Mouse (Mus musculus) lung, postnatal 14 days (tissue): ENCODE data around the gene Slc9a3.
A peak's percentile ranks its signal among the peaks of the same experiment; 100 is the strongest.

Source experiments
- DNase-seq: peaks from one replicate; pipeline ENCODE4 v3.0.0; 2021

Slc9a3 gene

DNA sequence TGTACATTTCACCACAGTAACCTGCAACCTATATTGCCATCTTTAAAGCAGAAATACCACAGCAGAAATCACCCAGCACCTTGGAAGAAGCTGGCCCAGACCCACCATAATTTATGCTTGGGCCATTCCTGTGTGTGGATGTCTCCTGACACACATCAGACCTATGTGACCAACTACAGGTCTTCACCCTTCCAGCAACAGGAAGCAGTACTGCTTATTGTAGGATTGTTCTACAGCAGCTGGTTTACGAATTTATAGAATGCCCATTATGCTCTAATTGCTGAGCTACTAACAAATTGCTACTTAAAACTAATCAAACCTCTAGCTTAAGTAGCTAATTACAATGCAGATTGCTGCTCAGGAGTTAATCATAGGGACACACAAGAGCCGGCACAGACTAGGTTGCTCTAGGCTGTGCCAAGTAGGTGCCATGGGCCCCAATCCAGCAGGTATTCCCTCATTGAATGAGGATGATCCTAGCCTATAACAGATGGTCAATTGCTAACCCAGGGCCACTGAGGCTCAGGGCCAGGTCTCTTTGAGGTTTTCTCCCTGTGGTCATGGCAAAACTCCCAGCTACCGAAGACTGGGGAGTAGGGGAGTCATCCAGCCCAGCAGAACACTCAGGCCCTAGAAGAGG, 24.8 kb downstream of the Slc9a3 start:
- DNase-seq: no peak

GRCm38 (mm10) chr13:74147327-74147726, 26.1 kb downstream of the Slc9a3 start:
- DNase-seq: no peak

- peak; percentile 47 for DNase-seq
Measured at GRCm38 (mm10) chr13:74166348-74167056, 45.2 kb downstream of the Slc9a3 start.

DNA sequence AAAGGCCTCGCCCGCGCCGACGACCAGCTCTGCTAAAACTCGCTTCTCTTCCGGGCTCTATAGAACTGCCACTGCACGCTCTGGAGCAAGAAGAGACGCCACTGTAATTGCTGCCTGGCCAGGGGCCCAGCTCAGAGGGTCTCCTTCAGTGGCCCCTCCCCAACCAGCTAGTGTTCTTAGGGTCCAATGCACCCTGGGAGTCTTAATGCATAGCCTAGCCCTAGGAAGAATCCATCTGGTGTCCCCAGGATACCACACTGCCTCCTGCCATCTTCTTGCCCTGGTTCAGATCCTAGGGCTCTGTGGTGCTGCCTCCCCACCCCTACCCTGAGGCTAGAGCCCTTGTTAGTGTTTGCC, 45.8 kb downstream of the Slc9a3 start:
- DNase-seq: no peak

DNA sequence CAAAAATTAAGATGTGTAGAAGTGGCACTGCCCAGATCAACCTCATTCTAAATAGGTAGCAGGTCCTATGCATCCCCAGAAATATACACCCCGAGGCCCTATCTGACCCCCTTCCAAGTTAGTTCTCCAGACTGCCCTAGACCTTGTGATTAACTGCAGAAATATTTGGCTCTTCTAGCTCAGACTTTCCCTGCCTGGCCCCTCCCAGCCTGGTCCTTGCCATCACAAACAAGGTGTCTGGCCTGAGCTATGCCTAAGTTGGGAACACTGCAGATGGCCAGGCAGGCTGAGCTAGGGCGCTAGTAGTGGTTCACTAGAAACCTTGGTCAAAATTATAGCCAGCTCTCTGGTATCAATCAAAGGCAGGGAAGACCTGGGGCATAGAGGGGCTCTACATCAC, 46.2 kb downstream of the Slc9a3 start:
- peak; percentile 2 for DNase-seq

GRCm38 (mm10) chr13:74169446-74170164, 48.3 kb downstream of the Slc9a3 start:
- DNase-seq: no peak

GRCm38 (mm10) chr13:74172036-74172435, 50.8 kb downstream of the Slc9a3 start:
- no peak for DNase-seq

DNA sequence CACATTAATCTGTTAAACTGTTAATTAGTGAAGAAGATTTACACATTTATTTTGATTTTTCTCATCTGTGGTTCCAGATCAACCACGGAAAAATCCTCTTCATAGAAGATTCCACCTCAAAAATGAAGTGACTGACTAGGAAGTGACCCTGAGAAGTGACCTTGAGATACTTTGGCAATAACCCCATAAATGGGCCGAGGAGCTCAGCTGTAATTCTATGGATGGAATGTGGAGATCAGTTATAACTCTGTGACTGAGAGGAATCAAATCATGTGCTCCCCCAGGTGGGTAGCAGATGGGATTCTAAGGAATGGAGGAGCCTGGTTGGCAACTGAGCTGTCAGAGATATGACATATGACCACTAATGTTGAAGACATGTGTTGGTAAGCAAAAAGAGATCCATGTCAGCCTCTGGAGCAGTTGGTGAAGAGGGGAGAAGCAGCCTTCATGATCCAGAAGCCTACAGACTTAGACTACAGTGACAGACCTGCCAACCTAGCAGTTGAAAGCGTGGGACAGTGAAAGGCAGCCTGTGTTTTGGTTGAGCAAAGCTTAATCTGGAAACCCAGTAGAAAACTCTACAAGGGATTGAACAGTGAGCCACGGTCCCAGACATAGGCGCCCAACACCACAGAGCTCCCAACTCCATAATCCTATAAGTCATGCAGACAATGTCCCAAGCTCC, 61.9 kb downstream of the Slc9a3 start:
- DNase-seq: no peak

DNA sequence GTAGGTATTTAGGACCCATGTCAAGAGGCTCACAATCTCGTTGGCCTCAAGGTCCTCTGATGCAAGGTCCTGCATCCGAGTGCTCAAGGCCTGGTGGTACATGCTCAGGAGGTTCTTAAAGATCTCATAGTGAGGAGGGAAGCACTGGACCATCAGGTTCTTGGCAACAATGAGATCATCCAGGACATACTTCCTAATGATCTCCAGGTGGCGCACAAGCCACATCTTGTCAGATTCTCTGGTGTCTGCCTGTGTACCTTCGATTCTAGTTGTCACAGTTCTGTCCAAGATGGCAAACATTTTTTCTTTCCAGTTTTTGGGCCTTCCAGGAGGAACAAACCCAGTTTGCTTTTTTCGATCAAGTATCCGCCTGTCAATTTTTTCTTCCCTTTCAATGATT, 71.4 kb downstream of the Slc9a3 start:
- peak; percentile 6 for DNase-seq

- no peak for DNase-seq
Measured at GRCm38 (mm10) chr13:74196451-74196850, 75.2 kb downstream of the Slc9a3 start.

DNA sequence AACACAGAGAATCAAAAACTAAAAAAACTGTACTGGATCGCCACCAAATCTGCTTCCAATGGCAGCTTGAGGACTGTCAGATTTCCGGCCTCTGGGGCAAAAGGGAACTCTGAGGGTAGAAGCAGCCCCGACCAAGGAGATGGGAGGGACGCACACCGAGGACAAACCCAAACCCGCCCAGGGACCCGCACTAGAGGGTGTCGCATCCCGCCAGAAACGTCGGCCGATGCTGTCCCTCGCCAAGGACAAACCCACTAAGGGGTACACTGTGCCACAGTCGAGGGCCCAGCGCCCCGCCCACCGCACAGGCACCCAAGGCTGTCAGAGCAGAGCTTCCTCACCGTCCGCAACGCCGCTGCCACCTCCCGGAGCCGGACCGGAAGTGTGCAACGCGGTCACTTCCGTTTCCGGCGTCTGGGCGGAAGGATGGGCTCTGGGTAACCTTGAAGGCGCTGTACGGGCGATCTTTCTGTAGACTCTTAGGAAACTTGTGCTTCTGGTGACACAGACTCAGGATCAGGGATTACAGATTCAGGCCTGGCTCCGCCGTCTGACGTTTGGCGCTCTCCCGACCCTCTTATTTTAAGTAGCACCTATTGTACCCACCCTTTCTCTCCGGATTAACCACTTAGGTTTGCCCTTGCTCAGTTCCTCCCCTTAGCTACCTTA, 87.2 kb downstream of the Slc9a3 start, which contains the start of gene Exoc3:
Gene Exoc3, minus strand, starts transcription at position 416 of the 669 bp plus-strand sequence.
- DNase-seq: peak; percentile 89

DNA sequence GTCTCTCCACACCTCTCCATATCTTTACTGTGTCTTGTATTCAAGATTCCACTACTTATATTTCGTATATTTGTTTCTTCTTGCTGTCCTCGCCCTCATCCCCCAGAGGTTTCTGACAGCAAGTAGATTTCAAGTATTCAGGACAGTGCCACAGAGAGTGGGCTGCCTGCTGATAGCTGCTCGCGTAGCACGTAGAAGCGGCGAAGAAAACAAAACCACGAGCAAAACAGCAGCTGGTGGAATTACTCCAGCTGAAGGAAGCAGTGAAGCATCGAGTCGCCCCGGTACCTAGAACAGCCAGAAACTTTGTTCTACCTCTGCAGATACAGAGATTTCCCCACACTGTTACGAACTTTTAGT, 87.7 kb downstream of the Slc9a3 start:
- DNase-seq: no peak

DNA sequence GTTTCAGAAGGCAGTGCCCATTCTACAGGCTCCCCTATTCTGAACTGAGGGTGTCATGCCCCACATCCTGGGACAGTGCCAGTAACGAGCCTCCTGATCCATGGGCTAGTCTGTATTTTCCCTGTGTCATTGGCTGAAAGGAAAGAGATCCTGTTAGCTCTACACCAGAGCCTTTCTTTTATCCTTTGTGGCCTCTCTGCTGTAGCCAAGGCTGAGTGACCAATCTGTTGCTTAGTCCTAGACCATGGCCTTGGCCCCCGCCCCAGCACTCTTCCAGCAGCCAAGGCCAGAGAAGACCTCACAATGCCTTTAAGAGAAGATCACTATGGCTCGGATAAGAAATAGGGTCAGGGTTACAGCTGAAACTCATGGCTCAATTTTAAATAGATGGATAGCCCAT, 97.2 kb downstream of the Slc9a3 start:
- no peak for DNase-seq
